In genomic region chr9:99409280-99409679, GRCm38 (mm10) we compare ENCODE assay signal across 35 mouse cellular contexts. TPM values are rescaled to one million over a fixed set of nuclear protein-coding genes. Genes with fewer than 3 reads are reported as not detected.
"Had no signal": no experiment of that assay in that cellular context is flagged by ENCODE, and none has a peak within 500 bp of the region (broad histone marks: within the 10 kb centered on the region; RNA-seq: fewer than 3 reads in every experiment).

No protein-coding gene starts in this region.

- H3K27me3 ChIP-seq: embryonic facial prominence, embryonic 12.5 days; embryonic facial prominence, embryonic 13.5 days; embryonic facial prominence, embryonic 15.5 days; forebrain, embryonic 12.5 days; forebrain, embryonic 13.5 days; forebrain, embryonic 15.5 days had no signal

- H3K4me1 ChIP-seq: forebrain, embryonic 12.5 days had no signal

- DNase-seq: cerebellum, adult 2 months; cerebellum, adult 8-10 months; cerebellum, adult 9-10 months; cerebellum, adult 9-11 months; cerebellum, postnatal 10 days; cerebellum, postnatal 14 days; cerebellum, postnatal 25 days; cerebellum, postnatal 36 days; embryo, embryonic 11 days; forebrain, postnatal 0 days; gastrocnemius, adult 2 months; gastrocnemius, postnatal 10 days; gastrocnemius, postnatal 14 days; gastrocnemius, postnatal 25 days; gastrocnemius, postnatal 36 days; heart, adult 11 months; heart, adult 18-20 months; heart, adult 2 months had no signal

- H3K36me3 ChIP-seq: embryonic facial prominence, embryonic 10.5 days; embryonic facial prominence, embryonic 12.5 days; embryonic facial prominence, embryonic 15.5 days; forebrain, embryonic 10.5 days; forebrain, embryonic 12.5 days; forebrain, embryonic 15.5 days had no signal

- H3K4me2 ChIP-seq: embryonic facial prominence, embryonic 12.5 days; embryonic facial prominence, embryonic 13.5 days; embryonic facial prominence, embryonic 15.5 days; forebrain, embryonic 12.5 days; forebrain, embryonic 13.5 days; forebrain, embryonic 15.5 days had no signal

- ATAC-seq: forebrain, embryonic 13.5 days; forebrain, embryonic 14.5 days; forebrain, embryonic 15.5 days; forebrain, embryonic 16.5 days; forebrain, postnatal 0 days had no signal

- H3K4me3 ChIP-seq: embryonic facial prominence, embryonic 10.5 days; embryonic facial prominence, embryonic 12.5 days; embryonic facial prominence, embryonic 13.5 days; embryonic facial prominence, embryonic 15.5 days; erythroblast, embryonic 14.5 days; forebrain, embryonic 10.5 days; forebrain, embryonic 12.5 days; forebrain, embryonic 13.5 days; forebrain, embryonic 15.5 days; gastrocnemius, adult 2 months; heart, adult 2 months had no signal

- H3K27ac ChIP-seq: embryonic facial prominence, embryonic 10.5 days; embryonic facial prominence, embryonic 12.5 days; embryonic facial prominence, embryonic 13.5 days; embryonic facial prominence, embryonic 15.5 days; forebrain, embryonic 10.5 days; forebrain, embryonic 12.5 days; forebrain, embryonic 13.5 days; forebrain, embryonic 15.5 days; gastrocnemius, adult 2 months; heart, adult 2 months had no signal

- H3K9me3 ChIP-seq: embryonic facial prominence, embryonic 10.5 days; embryonic facial prominence, embryonic 12.5 days; embryonic facial prominence, embryonic 13.5 days; embryonic facial prominence, embryonic 15.5 days; forebrain, embryonic 10.5 days; forebrain, embryonic 12.5 days; forebrain, embryonic 13.5 days; forebrain, embryonic 15.5 days had no signal

- H3K9ac ChIP-seq: embryonic facial prominence, embryonic 12.5 days; embryonic facial prominence, embryonic 13.5 days; embryonic facial prominence, embryonic 15.5 days; forebrain, embryonic 12.5 days; forebrain, embryonic 13.5 days; forebrain, embryonic 15.5 days; forebrain, postnatal 0 days had no signal

RNA-seq across cellular contexts. Expression of gene Mras, which starts 27.9 kb away (rescaled TPM):
- polyA plus RNA-seq: erythroblast, embryonic 14.5 days had no signal

RNA-seq across cellular contexts. Expression of gene Nme9, which starts 42.0 kb away (rescaled TPM):
- total RNA-seq: common myeloid progenitor, adult 5-6 weeks; gastrocnemius, adult 18-20 months; gastrocnemius, adult 2 months; gastrocnemius, postnatal 10 days; gastrocnemius, postnatal 14 days; gastrocnemius, postnatal 25 days; gastrocnemius, postnatal 36 days; gastrocnemius, postnatal 4 days; heart, adult 2 months had no signal
- polyA plus RNA-seq: embryonic facial prominence, embryonic 10.5 days; embryonic facial prominence, embryonic 11.5 days; embryonic facial prominence, embryonic 12.5 days; embryonic facial prominence, embryonic 13.5 days; erythroblast, embryonic 14.5 days; forebrain, embryonic 10.5 days; forebrain, embryonic 11.5 days; frontal cortex, adult 2 months had no signal

RNA-seq across cellular contexts. Expression of gene Esyt3, which starts 50.9 kb away (rescaled TPM):
- total RNA-seq: gastrocnemius, adult 18-20 months; gastrocnemius, adult 2 months; gastrocnemius, postnatal 36 days had no signal
- polyA plus RNA-seq: erythroblast, embryonic 14.5 days had no signal
